Mouse (Mus musculus) right cerebral cortex, adult 2 months (tissue): Measurements from ENCODE around the gene Fstl1.

Experiments used
- DNase-seq, 2 experiments: peaks; one replicate each; pipeline ENCODE4 v3.0.0; 2021 to 2022; ENCODE audit warnings: low spot score in 2 of 2

Fstl1 gene

GRCm38 (mm10) chr16:37776860-37777651 is at the start of gene Fstl1:
Fstl1 (plus strand) TSS chr16:37776873.
- DNase-seq = peak; percentile 44 to 52

- no peak for DNase-seq
Observed at GRCm38 (mm10) chr16:37728674-37729073, 48.0 kb upstream of the Fstl1 start.

- DNase-seq = no peak
Observed at GRCm38 (mm10) chr16:37729381-37730150, 47.1 kb upstream of the Fstl1 start.

GRCm38 (mm10) chr16:37730293-37730835 is 46.3 kb upstream of the Fstl1 start:
- no peak for DNase-seq

GRCm38 (mm10) chr16:37731431-37731830 is 45.2 kb upstream of the Fstl1 start:
- DNase-seq = no peak

- DNase-seq = no peak
Observed at GRCm38 (mm10) chr16:37732023-37732761, 44.5 kb upstream of the Fstl1 start.

GRCm38 (mm10) chr16:37740076-37740475 is 36.6 kb upstream of the Fstl1 start:
- DNase-seq = no peak

- DNase-seq = no peak
Observed at GRCm38 (mm10) chr16:37742266-37742665, 34.4 kb upstream of the Fstl1 start.

- DNase-seq = no peak
Observed at GRCm38 (mm10) chr16:37752876-37753275, 23.8 kb upstream of the Fstl1 start.

- DNase-seq = no peak
Observed at GRCm38 (mm10) chr16:37753809-37754208, 22.9 kb upstream of the Fstl1 start.

- DNase-seq = no peak
Observed at GRCm38 (mm10) chr16:37754483-37754882, 22.2 kb upstream of the Fstl1 start.

GRCm38 (mm10) chr16:37757223-37757622 is 19.4 kb upstream of the Fstl1 start:
- DNase-seq = no peak

GRCm38 (mm10) chr16:37763797-37764196 is 12.9 kb upstream of the Fstl1 start:
- DNase-seq = no peak

- DNase-seq = peak in 1 of 2 experiments; percentile 10
Observed at GRCm38 (mm10) chr16:37776166-37776859, 360 bp upstream of the Fstl1 start.

GRCm38 (mm10) chr16:37777796-37778475 is 1.3 kb downstream of the Fstl1 start:
- DNase-seq = no peak

GRCm38 (mm10) chr16:37778529-37778928 is 1.9 kb downstream of the Fstl1 start:
- no peak for DNase-seq

GRCm38 (mm10) chr16:37779651-37780280 is 3.1 kb downstream of the Fstl1 start:
- no peak for DNase-seq

GRCm38 (mm10) chr16:37780386-37780785 is 3.7 kb downstream of the Fstl1 start:
- no peak for DNase-seq

GRCm38 (mm10) chr16:37780911-37781310 is 4.2 kb downstream of the Fstl1 start:
- DNase-seq = no peak

GRCm38 (mm10) chr16:37784526-37784925 is 7.9 kb downstream of the Fstl1 start:
- no peak for DNase-seq
